Mouse (Mus musculus) liver, embryonic 14.5 days (tissue): ENCODE data around the gene Hist2h4. TPM values are rescaled to one million over a fixed set of nuclear protein-coding genes. Genes with fewer than 3 reads are reported as not detected.

Experiments used
- ATAC-seq: fragments of 200-750 bp; cut with Nextera tagmentation; 2 replicates; pipeline ENCODE4 v1.8.0; 2017; ENCODE audit warnings: moderate number of reproducible peaks, mild to moderate bottlenecking, moderate library complexity; ENCODE audit not compliant: insufficient read depth
- DNase-seq, 3 experiments: peaks; one replicate each; pipeline ENCODE4 v3.0.0-alpha.2; 2012 to 2013; ENCODE audit warnings: low read depth in 3 of 3, low spot score in 3 of 3
- H3K27ac ChIP-seq: fragments of 300-500 bp; sonication (generic); 2 replicates; pipeline ENCODE4 v1.5.1; 2014; ENCODE audit warnings: moderate library complexity, mild to moderate bottlenecking, control low read depth, inconsistent platforms
- H3K27me3 ChIP-seq: fragments of 300-500 bp; sonication (generic); 2 replicates; pipeline ENCODE4 v1.6.1; 2014; ENCODE audit warnings: mild to moderate bottlenecking, low read length, moderate library complexity; ENCODE audit not compliant: control insufficient read depth, insufficient read depth
- H3K36me3 ChIP-seq: fragments of 300-500 bp; sonication (generic); replicated peaks from 2 replicates; pipeline ENCODE4 v1.6.1; 2014; ENCODE audit warnings: low read depth; ENCODE audit not compliant: control insufficient read depth, insufficient read depth
- H3K4me1 ChIP-seq, 2 experiments: fragments of 200-500 bp in 1 of 2; fragments of 300-500 bp in 1 of 2; sonication (generic) in 1 of 2; replicated peaks; 2 replicates each; pipeline ENCODE4 v1.6.1; 2012 to 2014; ENCODE audit warnings: antibody characterized with exemption in 1 of 2, inconsistent platforms in 1 of 2, low read length in 1 of 2; ENCODE audit not compliant: control insufficient read depth in 2 of 2, insufficient read depth in 2 of 2
- H3K4me2 ChIP-seq: fragments of 300-500 bp; sonication (generic); 2 replicates; pipeline ENCODE4 v1.6.1; 2014; ENCODE audit warnings: low read depth, mild to moderate bottlenecking, control low read depth, moderate library complexity
- H3K4me3 ChIP-seq, 2 experiments: fragments of 200-500 bp in 1 of 2; fragments of 300-500 bp in 1 of 2; sonication (generic) in 1 of 2; 2 replicates each; pipeline ENCODE4 v1.5.1; 2012 to 2014; ENCODE audit warnings: low read depth in 2 of 2, low read length in 2 of 2, mild to moderate bottlenecking in 2 of 2, control low read depth in 1 of 2, inconsistent platforms in 1 of 2, moderate library complexity in 1 of 2; ENCODE audit not compliant: insufficient read depth in 1 of 2
- H3K9ac ChIP-seq: fragments of 300-500 bp; sonication (generic); replicated peaks from 2 replicates; pipeline ENCODE4 v1.6.1; 2014; ENCODE audit warnings: mild to moderate bottlenecking, control low read depth, moderate library complexity
- H3K9me3 ChIP-seq: fragments of 300-500 bp; sonication (generic); 2 replicates; pipeline ENCODE4 v1.6.1; 2016; ENCODE audit warnings: low read length, mixed read lengths; ENCODE audit not compliant: control insufficient read depth
- CTCF ChIP-seq: IDR thresholded peaks from 2 replicates; pipeline ENCODE4 v1.5.1; 2016; ENCODE audit warnings: antibody characterized with exemption, low read depth, control low read depth
- EP300 ChIP-seq: IDR thresholded peaks from 2 replicates; pipeline ENCODE4 v1.6.1; 2016; ENCODE audit warnings: antibody characterized with exemption, low read depth
- WGBS: fragments of 180-500 bp; shearing (Covaris S2); extraction: QIAGEN DNeasy Blood & Tissue Kit; methylation state at CpG from one replicate; pipeline ENCODE4 v1.1.7; 2014; ENCODE audit not compliant: insufficient replicate concordance; 5-methylcytosine and 5-hydroxymethylcytosine counted together
- polyA plus RNA-seq, 2 experiments: library from polyadenylated mRNA; depleted of rRNA in 1 of 2; stranded (reverse) in 1 of 2; unstranded in 1 of 2; fragments of >200 nt; fragmentation: Nextera tagmentation in 1 of 2; extraction: Ambion mirVana in 1 of 2; gene quantifications; 2 replicates each; pipeline versions ENCODE4 v1.2.1 to v1.2.3; 2012 to 2014

The Hist2h4 gene
- polyA plus RNA-seq, 2 experiments, result 12.2 to 15.1 TPM

DNA sequence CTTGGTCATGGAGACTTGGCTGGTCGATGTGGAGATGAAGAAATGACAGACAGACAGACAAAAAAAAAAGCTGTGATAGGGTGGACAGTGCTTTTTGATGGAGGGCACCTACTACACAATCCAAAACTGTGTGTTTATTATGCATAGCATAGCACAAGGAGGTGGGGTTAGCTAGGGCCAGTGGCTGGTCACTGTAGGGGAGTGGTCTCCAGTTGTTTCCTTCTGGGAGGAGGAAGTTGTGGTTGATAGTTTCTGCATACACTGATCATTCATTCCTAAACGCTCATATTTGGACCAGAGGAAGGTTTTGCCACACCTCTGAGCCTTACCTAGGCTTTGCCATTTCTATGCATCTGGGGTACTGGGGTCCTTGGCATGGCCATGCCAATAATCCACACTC lies 32.7 kb downstream of the Hist2h4 start:
- TF ChIP-seq EP300 (no peak), CTCF (no peak)
- Histone ChIP-seq H3K4me2 (no peak overlapping the region), H3K27ac (no peak overlapping the region), H3K27me3 (no peaks in the 10 kb centered on the region), H3K36me3 (no peaks in the 10 kb centered on the region), H3K4me1 (peaks cover 9 to 19% of the 10 kb centered on the region in 2 experiments), H3K9ac (no peak overlapping the region), H3K9me3 (no peaks in the 10 kb centered on the region), H3K4me3 (no peak overlapping the region)
- 34% methylated on average over 2 of the region's 2 CpGs for WGBS
- ATAC-seq, result no peak
- no peak for DNase-seq

DNA sequence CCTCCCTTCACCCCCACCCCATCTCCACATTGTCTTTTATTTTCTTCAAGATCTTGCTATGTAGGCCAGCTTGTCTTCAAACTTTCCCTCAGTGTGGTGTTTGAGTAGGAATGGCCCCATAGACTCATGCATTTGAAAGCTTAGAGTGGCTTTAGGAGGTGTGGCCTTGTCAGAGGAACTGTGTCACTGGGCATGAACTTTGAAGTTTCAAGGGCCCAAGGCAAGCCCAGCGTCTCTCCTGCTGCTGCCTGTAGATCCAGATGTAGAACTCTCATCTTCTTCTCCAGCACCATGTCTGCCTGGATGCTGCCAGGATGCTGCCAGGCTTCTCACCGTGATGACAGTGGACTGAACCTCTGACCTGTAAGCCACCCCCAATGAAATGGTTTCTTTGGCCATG lies 34.3 kb downstream of the Hist2h4 start:
- Histone ChIP-seq H3K4me1 (peaks cover 18 to 32% of the 10 kb centered on the region in 2 experiments), H3K4me3 (no peak overlapping the region), H3K27me3 (no peaks in the 10 kb centered on the region), H3K4me2 (no peak overlapping the region), H3K9me3 (no peaks in the 10 kb centered on the region), H3K27ac (no peak overlapping the region), H3K36me3 (no peaks in the 10 kb centered on the region), H3K9ac (no peak overlapping the region)
- DNase-seq (no peak), ATAC-seq (no peak)
- TF ChIP-seq CTCF, result no peak
- no peak for TF ChIP-seq EP300
- WGBS, result 66% methylated on average over 2 of the region's 2 CpGs

DNA sequence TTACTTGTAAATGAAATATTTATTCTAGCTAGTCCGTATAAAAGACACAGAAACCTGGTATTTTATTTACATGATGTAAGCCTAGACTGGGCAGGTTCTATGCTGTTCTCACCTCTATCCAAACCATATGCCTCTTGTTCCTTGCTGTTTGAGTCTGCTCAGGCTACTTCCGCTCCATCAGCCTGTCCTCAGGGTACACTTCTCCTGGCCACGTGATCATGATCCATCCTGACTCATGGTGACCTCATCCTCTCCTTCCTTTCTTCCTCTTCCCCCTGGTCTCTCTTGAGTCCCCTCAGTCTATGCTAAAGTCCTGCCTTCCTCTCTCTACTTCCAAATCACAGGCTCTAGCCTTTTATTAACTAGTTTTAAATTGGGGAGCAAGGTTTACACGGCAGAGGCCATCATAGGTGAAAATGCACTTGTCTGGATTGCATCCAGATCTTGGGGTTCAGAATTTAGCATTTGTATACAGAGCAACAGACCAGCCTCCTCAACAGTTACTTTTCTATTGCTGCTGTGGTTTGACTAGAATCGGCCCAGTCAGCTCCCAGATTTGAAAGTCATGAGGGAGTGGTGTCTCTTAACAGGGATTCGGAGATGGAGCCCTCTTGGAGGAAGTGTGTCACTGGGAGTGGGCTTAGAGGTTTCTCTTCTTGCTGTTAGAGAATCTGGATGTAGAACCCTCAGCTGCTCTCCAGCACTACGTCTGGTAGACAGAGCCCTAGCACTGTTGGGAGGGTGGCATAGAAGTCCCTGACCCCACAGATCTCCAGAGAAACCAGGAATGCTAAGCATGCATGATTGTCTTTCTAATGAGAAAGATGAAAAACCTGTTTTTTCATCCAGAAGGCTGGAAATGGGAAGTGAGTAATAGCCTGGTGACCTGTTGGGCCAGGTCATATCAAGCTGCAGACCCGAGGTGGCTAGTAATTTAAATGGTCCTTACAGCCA lies 36.1 kb downstream of the Hist2h4 start:
- TF ChIP-seq CTCF (no peak), EP300 (no peak)
- 61% methylated on average over 8 of the region's 8 CpGs for WGBS
- no peak overlapping the region for H3K4me3 ChIP-seq
- no peak for ATAC-seq
- no peak for DNase-seq
- no peaks in the 10 kb centered on the region for H3K9me3 ChIP-seq
- no peaks in the 10 kb centered on the region for H3K27me3 ChIP-seq
- peaks cover 32 to 45% of the 10 kb centered on the region in 2 experiments for H3K4me1 ChIP-seq
- no peak overlapping the region for H3K9ac ChIP-seq
- no peaks in the 10 kb centered on the region for H3K36me3 ChIP-seq
- no peak overlapping the region for H3K27ac ChIP-seq
- H3K4me2 ChIP-seq, result no peak overlapping the region

DNA sequence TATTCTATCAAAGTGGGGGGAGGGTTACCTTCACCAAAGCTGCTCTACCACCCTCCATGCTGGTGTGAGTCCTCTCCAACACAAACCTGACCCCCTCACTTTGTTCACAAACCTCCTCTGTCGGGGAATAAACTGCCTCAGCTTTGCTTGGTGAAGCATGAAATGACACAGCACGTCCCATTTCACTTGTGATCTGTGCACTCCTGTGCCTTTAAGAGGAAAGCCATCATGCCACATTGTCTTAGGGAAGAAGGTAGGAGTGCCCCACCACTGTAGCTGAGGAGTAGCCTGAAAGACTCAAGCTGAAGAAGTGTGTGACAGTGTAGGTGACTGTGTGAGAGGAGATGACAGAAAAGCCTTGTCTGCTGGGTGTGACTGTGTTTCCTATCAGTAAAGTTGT lies 37.7 kb downstream of the Hist2h4 start:
- no peaks in the 10 kb centered on the region for H3K9me3 ChIP-seq
- no peaks in the 10 kb centered on the region for H3K27me3 ChIP-seq
- TF ChIP-seq EP300 (no peak), CTCF (no peak)
- 51% methylated on average over 2 of the region's 2 CpGs for WGBS
- ATAC-seq, result no peak
- no peak for DNase-seq
- peak overlapping the region; percentile 56 for H3K9ac ChIP-seq
- H3K36me3 ChIP-seq, result no peaks in the 10 kb centered on the region
- H3K4me1 ChIP-seq, result peaks cover 32 to 47% of the 10 kb centered on the region in 2 experiments
- peak overlapping the region; percentile 48 for H3K27ac ChIP-seq
- H3K4me3 ChIP-seq, result peak overlapping the region; percentile 15 to 31; a peak in 2 of 4 replicates
- H3K4me2 ChIP-seq, result peak overlapping the region; percentile 81

DNA sequence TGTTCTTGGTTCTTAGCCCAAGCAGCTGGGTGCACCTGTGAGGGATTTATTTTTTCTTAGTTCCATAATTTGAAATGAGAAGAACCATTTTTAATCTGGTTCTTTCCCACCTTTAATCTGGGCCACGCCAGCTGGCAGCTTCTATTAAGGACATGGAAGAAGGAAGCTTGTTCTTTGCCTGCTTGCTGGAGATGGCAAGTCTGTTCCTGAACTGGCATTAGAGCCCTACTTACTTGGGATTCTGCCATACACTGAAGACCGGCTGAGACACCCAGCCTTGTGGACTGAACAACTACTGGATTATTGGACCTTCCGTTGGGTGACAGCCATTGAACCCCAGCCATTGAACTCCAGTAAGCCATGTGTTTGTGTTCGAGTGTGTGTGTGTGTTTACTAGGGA lies 40.3 kb downstream of the Hist2h4 start:
- H3K27ac ChIP-seq, result peak overlapping the region; percentile 100
- H3K4me3 ChIP-seq, result peak overlapping the region; percentile 54 to 73

More for the DNA sequence above, 40.3 kb downstream of the Hist2h4 start:
- 79% methylated on average over 4 of the region's 4 CpGs for WGBS
- Histone ChIP-seq H3K36me3 (no peaks in the 10 kb centered on the region), H3K27me3 (no peaks in the 10 kb centered on the region), H3K4me1 (peaks cover 41 to 54% of the 10 kb centered on the region in 2 experiments), H3K9me3 (no peaks in the 10 kb centered on the region), H3K9ac (peak overlapping the region; percentile 99), H3K4me2 (peak overlapping the region; percentile 81)
- DNase-seq, result no peak
- TF ChIP-seq EP300, result no peak
- no peak for ATAC-seq
